Mouse (Mus musculus) embryo, embryonic 10 days (tissue): Measurements from ENCODE around the gene Igfn1.

Experiments used
- DNase-seq: peaks from one replicate; pipeline ENCODE4 v3.0.0-alpha.2; 2015; ENCODE audit warnings: low spot score

Igfn1 gene

GRCm38 (mm10) chr1:136006292-136006748 lies at the start of gene Igfn1:
Gene Igfn1, minus strand, starts transcription at chr1:136006342.
- no peak for DNase-seq

DNA sequence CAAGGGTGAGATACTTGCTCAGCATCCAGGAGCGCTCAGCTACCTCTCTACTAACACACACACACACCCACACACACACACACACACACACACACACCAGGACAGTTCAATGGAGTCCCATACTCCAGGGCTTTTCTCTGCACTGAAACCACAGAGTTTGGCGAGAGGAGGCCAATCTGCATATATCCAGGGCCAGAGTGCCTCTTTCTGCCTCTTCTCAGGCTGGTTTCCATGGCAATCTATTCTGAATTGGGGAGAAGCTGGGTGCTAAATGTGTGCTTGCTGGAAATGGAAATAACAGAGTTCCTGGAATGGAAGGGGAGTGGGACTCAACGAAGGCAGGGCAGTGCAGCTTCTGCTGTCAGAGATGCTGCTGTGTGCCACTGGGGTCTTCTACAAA lies 49.6 kb upstream of the Igfn1 start:
- no peak for DNase-seq

GRCm38 (mm10) chr1:136052547-136052946 lies 46.4 kb upstream of the Igfn1 start, which contains the start of gene Cacna1s:
Gene Cacna1s, plus strand, starts transcription at chr1:136052750.
- no peak for DNase-seq

DNA sequence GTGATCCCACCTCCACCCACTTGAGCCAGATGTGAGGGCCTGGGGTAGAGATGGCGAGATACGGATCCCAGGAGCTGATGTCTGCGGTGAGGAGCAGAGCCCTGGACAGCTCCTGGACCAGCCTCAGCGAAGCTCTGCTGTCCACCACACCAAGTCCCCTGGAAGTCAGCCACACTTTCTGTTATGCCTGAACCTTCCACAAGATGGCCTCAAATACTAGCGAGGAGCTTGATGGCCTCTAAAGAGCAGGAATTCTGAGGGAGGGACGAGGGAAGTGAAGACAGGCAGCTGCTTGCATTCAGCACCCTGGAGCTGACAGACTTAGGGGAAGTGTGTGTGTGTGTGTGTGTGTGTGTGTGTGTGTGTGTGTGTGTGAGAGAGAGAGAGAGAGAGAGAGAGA lies 45.3 kb upstream of the Igfn1 start:
- DNase-seq, result peak; percentile 95

DNA sequence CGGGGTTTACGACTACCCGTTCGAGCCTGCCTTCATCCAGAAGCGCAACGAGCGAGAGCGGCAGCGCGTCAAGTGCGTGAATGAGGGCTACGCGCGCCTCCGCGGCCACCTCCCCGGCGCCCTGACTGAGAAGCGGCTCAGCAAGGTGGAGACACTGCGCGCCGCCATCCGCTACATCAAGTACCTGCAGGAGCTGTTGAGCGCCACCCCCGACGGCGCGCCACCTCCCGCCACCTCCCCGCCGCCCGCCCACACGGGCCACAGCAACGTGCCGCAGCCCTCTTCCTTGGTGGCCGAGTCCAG lies 44.8 kb upstream of the Igfn1 start:
- DNase-seq, result peak; percentile 42

GRCm38 (mm10) chr1:136050312-136051012 lies 44.3 kb upstream of the Igfn1 start, which contains the start of gene Ascl5:
Gene Ascl5, plus strand, starts transcription at chr1:136050804.
- no peak for DNase-seq

DNA sequence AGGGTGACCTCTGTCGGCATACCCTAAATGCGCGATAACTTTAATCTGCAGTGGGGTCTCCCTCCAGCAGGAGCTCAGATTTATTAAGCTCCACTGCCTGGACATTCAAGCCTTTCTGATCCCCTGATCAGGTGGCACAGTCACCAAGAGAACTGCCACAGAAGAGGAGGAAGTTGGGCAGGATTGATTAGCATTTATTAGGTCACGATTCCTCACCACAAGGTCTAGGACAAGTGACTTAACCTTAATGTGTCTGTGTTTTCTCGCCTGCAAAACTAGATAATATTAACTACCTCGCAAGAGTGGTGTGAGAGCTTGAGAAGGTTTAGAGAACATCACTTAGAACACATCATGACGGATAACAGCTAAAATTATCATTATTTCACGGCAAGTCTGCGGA lies 41.8 kb upstream of the Igfn1 start:
- DNase-seq, result no peak

DNA sequence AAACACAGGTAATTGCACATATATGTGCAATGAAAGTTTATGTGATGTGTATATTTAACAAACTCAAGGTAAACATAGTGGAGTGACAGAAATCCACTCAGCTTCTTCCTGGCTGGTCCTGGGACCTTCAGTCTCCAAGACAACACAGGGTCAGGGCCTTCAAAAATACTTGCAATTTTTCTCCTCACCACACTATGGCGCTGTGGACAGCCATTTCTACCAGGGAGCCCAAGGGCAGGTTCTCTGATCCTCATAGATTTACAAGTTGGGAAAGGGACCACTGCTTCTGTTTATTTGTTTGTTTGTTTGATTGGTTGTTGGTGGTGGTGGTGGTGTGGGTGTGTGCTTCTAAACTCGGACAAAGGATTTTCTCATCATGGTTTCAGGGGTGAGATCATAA lies 41.3 kb upstream of the Igfn1 start:
- DNase-seq, result peak; percentile 63

DNA sequence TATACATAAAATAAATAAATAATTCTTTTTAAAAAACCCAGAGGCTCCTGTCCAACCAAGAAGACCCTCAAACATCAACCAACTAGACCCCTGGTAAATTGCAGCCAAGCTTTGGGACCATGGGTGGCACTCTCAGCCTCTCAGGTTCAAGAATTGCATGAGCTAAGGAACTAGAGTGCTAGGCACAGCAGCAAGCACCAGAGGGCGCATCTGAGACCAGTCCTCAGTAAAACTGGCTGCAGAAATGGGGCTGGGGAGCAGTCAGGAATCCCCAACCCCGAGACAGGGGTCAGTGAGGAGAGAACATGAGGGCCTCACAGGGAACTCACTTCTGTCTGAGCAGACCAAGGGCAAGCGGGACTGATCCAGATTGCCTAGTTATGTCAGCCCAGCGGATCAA lies 39.6 kb upstream of the Igfn1 start:
- DNase-seq, result peak; percentile 86

DNA sequence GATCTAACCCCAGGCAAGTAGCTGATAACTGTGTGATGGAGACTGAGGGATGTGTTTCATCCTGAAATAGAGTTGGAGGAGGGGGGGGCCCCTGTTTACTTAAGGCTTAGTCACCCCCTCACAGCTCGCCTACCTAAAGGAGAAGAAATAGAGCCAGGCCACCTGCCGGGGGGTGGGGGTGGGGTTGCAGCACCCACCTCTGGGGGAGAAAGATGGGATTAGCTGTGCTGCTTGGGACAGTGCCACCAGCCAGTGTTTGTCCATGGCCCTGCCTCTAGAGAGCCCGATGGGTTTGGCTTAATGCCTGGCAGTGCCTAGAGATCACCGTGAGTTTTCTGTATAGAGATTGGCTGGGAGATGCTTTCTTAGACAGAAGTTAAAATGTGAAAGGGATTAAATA lies 34.7 kb upstream of the Igfn1 start:
- DNase-seq, result no peak

GRCm38 (mm10) chr1:136040452-136040851 lies 34.3 kb upstream of the Igfn1 start:
- peak; percentile 27 for DNase-seq

DNA sequence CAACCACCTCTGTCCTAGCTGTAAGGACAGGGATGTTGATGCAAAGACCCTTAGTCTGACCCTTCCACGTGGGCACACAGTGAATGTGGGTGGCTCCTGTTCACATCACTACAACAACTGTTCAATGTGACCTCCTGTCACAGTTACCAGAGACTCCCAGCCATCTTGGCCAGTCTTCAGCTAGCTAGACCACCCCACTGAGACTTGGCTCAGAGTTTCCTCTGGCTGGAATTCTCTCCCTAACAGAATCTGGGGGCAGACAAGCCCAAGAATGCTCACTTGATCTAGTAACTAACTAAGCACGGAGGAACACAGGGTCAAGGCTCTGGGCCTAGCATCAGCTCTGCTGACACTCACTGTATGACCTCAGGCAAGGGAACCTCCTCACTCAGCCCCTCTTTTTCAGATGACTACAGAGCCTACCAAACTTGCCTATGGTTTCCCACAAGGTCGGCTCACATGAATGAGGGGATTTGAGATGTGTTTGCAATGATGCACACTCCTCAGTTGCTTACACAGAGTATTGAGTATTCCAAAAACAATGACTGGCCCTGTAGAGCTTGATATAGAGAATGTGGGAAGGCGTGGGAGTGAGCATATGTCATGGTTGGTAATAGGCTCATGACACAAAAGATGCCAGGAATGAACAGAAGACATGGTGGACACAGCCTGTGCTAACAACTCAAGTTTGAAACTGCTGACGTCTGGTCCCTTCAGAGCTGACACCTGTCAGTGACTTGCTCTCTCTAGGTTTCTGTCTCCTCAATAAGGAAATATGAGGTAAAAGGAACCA lies 32.8 kb upstream of the Igfn1 start:
- no peak for DNase-seq

GRCm38 (mm10) chr1:136032961-136033360 lies 26.8 kb upstream of the Igfn1 start:
- DNase-seq, result no peak

GRCm38 (mm10) chr1:136031697-136032096 lies 25.6 kb upstream of the Igfn1 start:
- DNase-seq, result no peak

DNA sequence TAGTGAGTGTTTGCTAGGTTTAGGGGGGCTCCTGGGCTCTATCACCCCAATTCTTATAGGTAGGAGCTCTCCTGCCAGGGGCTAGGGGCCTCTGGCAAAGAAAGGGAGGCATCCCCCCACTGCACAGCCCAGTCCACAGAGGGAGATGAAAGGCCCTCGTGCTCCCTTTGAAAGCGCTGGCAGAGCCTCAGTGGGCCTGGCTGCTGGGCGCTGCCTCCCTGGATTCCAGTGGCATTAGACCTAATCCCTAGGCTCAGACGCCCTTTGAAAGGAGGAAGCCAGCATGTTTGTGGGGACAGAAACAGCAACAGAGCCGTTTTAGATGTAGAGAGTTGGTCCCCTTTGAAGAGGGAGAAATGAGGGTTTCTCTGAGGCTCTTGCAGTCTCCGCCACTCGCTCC lies 24.1 kb upstream of the Igfn1 start:
- DNase-seq, result peak; percentile 35

GRCm38 (mm10) chr1:136018390-136019189 lies 12.4 kb upstream of the Igfn1 start:
- DNase-seq, result peak; percentile 27

- peak; percentile 98 for DNase-seq
Measured at GRCm38 (mm10) chr1:136017907-136018313, 11.8 kb upstream of the Igfn1 start.

- peak; percentile 37 for DNase-seq
Measured at GRCm38 (mm10) chr1:136017307-136017706, 11.2 kb upstream of the Igfn1 start.

DNA sequence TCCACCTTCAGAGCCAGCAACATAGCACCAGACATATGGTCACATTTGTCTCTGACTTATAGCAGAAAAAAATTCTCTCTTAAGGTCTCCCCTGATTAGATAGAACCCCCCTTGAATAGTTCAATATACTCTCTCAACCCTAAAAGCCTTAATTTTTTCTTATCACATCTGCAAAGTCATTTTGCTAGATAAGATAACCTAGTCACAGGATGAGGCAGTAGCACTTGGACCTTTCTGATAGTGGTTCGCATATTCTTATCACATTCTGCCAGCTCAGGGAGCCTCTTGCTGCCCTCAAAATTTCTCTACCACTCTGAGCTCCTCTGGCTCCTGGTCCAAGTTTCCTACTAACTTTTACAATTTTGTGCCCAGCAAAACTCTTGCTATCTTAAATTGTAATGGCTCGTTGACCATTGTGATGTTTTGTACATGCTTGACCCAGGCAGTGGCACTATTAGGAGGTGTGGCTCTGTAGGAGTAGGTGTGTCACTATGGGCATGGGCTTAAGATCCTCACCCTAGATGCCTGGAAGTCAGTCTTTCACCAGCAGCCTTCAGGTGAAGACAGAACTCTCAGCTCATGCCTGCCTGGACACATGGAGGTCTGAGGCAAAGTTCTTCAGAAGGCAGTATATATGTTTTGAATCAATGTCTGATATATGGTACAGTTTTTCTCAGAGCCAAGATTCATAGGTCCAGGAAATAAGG lies 8.8 kb upstream of the Igfn1 start:
- DNase-seq, result no peak

DNA sequence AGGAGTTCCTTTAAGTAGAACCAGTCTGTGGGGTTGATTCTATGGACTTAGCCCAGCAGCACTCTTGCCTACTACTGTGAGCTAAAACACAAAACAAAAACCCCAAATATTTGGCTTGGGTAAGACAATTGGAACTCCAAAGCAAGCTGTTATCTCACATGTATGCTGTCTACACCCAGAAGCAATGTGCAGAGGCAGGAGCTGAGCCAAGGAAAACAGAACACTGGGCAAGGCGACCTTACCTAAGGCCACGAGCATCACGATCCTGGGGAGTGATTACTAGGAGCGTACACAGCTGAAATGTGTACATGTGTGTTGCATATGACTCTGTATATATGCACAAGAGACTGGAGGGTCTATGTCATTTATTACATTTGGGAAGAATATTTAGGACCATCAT lies 7.4 kb upstream of the Igfn1 start:
- DNase-seq, result no peak

- no peak for DNase-seq
Measured at GRCm38 (mm10) chr1:136010247-136010646, 4.1 kb upstream of the Igfn1 start.

GRCm38 (mm10) chr1:136008159-136008533 lies 2.0 kb upstream of the Igfn1 start:
- DNase-seq, result no peak
